Mouse (Mus musculus) urinary bladder, postnatal 36 days (tissue): ENCODE measurements around the gene Gm10428.
"Not testable (repeated sequence)": the region's sequence is repeated elsewhere in the genome, so short reads cannot be mapped to it uniquely, and the experiment has no call there.

Experiments used
- DNase-seq, 2 experiments: peaks; one replicate each; pipeline ENCODE4 v3.0.0; 2022; ENCODE audit warnings: low spot score in 2 of 2, mixed read lengths in 1 of 2

Gene Gm10428

DNA sequence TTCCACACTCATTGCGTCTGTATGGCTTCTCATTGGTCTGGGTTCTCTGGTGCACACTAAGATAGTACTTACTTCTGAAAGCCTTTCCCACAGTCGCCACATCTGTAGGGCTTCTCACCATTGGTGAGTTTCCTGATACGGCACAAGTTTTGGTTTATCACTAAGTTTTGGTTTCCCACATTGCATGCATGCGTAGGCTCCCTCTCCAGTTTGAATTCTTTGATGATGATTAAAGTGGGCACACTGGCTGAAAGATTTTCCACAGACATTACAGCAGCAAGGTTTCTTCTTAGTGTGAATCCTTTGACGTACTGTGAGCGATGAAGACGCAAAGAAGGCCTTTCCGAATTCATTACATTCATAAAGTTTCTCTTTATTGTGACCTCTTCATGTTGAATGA, at the start of gene Gm10428:
TSS of gene Gm10428 (plus strand) at position 321 of the 400 bp plus-strand sequence.
- DNase-seq, result no peak

DNA sequence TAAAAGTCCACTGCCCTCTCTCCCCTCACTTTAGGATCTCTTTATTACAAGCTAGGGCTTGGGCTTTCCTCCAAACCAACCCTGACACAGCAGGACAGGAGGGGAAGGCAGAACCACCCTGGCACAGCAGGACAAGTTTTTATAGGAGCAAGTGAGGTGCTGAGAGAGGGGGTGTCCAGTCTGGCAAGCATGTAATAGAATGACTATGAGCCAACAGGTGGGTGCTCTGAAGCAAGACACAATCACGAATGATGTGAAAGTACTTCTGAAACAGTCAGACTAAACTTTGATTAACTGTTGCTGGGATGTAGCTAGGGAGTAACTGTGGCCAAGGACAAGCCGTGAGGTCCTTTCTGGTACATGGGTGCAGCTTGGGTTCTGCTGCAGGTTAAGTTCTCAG, 46.8 kb upstream of the Gm10428 start:
- no peak for DNase-seq

DNA sequence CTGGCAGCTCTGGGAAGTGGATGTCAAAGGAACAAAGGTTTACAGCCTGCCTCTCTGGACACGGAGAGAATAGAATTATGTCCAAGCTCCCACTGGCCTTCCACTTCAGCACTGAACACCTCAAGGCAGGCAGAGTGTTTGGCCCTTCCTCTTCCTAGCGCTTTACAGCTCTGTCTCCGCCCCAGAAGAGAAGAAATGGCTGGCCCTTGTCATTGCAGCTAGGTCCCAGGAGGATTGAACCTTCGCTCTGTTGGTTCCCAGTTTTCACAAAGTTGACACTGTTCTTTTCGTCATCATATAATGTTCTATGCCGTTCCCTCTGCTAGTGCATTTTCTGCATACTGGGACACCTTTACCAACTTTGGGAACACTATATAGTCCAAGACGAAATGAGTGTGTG, 44.6 kb upstream of the Gm10428 start:
- DNase-seq, result no peak

DNA sequence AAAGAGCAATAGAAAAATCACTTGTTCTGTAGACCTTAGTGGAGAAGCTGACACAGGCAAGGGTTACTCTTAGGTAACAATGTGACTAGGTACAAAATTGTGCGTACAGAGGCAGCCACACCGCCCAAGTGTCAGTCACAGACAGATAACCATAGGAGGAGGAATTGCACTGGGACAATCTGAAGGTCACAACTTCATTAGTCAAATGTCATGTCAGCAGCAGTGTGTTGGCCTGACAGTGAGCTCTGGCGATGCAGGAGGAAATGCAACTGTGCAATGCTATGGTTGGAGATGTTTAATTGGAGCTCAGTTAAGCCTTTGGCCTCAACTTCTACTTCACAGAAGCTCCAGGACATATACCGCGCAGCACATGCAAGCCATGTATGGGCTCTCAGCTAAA, 42.2 kb upstream of the Gm10428 start:
- no peak for DNase-seq

DNA sequence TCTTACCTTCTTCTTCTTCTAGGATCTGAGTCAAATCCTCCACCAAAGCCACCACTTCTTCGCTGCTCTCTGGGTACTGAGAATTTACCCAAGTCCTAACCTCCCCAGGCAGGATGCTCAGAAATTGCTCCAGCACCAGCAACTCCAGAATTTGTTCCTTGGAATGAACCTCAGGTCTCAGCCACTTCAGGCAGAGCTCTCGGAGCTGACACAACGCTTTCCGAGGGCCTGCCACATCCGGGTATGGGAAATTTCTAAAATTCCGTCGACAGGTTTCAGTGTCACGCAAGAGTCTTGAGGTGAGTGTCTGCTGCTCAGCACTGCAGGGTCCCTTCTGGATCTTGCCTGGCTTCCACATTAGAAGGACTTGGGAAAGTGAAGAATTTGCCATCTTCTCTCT, 24.6 kb upstream of the Gm10428 start:
- DNase-seq, result no peak

DNA sequence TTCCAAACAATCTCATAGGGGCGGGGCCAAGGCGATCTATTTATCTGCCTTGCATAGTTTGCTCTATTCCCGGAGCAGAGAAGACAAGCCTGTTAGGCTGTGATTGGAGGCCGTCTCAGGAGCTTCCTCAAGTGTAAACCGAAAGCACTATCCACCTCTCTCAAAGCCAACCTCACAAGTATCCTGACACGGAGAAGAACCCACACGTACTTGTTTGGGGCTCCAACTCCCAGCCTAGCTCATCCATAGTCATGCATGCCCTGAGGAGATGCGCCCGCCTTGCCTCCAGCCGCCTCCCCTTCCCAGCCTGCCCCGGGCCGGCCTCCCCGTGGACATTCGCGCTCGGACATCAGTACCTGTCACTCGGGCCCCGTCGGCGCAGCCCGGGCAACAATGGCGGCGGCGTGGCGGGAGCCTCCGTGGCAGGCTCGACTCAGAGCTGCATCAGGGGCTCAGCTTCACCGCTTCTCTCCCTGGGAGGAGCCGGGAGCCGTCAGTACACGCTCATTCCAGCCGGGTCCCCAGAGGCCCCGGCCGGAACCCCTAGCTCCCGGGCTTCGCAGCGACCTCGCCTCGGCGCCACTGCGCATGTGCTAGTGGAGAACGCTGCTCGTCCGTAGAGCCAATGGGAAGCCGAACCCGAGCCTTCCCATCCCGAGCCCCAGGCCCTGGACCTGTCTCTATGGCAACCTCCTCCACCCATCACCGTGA, 21.4 kb upstream of the Gm10428 start, which contains the start of gene Zfp287:
TSS of gene Zfp287 (minus strand) at position 595 of the 711 bp plus-strand sequence.
- DNase-seq, result peak; percentile 70 to 80

DNA sequence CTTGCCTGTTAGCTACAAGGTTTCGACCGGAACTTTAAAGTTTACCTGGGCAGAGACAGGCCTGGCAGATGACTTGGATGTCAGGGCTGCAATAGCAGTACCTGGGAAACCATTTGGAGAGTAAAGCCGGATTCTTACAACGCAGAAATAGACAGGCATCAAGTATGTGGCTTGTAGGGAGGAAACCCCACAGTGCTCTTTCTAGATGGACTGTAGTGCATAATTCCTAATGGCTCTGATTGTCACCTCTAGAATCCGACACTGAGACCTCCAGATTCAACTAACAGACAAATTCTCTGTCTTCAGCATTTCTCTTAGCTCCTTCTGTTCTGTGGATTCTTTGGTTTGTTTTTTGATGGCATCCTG, 20.9 kb upstream of the Gm10428 start:
- no peak for DNase-seq

DNA sequence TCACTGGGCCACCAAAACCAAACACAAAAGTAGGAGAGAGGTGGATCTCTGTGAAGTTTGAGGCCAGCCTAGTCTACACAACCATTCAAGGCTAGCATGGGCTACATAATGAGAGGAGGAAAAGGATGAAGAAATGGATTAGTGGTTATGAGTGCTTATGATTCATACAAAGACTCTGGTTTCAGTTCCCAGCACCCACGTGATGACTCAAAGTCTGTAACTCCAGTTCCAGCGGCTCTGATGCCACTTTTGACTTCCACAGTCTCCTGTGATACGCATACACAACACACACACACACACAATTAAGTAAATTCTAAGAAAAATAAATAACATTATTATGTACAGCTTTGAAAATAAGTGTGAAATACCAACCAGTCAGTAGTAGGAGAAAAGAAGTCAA, 20.2 kb upstream of the Gm10428 start:
- DNase-seq, result no peak

DNA sequence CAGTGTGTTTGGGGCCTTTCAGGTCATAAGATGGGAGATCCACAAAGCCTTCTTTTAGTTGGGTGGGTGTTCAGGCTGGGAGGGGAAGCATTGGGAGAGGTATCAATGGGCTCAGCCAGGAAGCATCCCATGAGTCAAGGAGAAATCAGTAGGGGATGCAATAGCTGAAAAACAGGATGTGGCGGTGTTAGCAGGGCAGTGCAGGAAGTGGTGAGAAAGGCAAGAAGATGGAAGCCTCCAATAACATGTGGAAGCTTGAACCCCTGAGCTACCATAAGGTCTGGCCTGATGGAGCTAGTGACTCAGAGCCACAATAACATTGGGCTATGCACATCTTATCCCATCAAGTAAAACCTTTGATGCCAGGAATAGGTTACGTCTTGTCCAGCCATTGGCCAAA, 11.7 kb upstream of the Gm10428 start:
- no peak for DNase-seq

DNA sequence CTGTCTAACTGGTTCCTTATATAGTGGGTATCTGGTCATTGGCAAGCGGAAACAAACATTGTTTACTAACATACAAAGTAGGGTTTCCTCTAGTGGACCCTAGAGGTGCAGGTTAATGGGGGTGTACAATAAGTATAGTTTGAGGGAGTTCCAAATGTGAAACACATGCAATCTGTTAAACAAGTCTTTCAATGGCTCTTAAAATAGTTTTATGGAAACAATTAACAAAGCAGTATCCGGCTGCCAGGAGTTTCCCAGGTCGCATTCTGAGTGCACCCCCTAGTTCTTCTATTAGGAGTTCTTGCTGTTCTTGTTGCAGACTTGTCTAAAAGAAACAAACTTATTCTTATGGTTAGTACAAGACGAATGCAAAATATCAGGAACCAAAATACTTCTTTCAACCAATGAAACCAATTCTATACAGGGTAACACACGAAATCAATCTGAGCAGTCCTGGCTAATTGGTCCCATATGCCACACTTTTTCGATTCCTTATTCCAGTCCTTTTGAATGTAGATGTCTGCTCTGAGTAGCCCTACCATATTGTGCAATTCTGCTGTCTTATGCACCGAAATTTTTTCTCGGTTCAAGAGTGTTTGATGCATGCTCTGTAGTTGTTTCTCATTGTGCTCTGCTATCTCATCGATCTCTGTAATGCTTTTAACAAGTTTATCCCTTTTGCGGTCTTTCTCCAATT, 10.5 kb upstream of the Gm10428 start:
- DNase-seq, result no peak

DNA sequence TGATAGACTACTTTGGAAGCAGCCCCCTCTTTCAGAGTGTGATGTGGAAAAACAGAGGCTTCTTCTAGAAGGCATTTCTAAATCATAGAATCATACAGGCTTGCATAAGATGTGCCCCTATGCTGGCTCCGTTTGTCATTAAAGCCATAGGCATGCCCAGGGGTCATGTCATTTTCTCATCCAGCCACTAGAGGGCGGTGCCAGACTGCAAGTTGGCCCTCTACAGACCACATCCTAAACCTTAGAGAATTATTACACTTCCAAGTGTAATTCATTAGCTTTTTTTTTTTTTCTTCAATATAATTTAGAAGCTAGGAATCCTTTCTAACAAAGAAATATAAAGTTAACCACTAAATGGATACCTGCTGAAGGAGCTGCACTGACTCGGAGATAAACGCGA, 8.8 kb upstream of the Gm10428 start:
- DNase-seq, result peak; percentile 36 to 62

DNA sequence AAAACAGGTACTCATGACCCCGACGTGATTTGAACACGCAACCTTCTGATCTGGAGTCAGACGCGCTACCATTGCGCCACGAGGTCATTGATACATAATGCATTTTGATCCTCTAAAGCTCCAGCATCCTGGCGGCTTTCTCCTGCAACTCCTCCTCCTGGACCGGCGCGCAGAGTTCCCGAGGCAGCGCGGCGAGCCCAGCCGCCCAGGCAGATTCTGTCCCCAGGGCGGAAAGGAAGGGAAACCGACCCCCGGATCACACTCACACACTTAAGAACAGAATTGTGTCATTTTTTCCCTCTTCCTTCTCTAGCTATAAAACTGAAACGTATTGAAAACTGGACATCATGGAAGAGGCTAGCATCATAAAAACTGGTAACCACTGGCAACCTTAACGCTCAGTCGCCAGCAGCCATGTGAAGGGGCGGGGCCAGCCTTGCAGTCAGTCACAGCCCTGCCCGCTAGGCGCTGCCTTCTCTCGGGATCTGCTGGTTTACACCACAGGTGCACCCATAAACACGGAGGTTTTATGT, 6.8 kb upstream of the Gm10428 start:
- peak; percentile 29 to 66 for DNase-seq

DNA sequence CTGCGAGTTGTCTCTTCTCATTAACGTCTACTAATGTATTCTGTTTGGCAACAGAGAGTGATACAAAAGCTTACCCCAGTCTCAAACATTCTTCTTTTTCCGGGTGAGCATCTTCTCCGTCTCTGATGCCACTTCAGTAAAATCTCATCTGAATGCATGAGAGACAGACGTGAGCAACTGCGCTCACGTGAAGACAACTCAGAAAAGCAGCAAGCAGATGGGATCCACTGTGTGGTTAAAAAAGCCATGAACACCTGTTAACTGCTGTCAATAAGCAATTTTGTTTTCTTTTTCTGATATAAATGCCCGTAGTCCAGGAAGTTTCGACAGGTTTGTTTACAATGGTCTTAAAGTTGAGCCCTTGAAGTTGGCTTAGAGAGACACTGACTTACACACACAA, 5.7 kb upstream of the Gm10428 start:
- no peak for DNase-seq

DNA sequence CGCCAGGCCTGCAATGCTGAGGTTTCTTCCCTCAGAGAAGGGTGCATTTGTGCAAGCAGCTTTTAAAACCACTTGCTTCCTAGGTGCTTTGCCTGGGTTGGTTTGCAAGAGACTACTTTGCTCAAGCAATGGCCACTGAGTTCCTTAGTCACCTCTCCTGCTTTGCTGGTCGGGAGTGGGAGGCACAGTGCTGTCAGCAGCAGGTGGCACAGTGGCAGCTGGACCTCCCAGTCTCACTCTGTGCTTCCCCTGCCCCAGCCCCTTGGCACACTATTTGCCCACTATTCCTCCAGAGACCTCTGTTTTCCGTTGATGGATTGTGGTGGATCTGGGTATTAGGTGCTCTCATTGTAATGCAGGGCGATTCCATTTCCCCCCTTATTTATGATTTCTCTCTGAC, 4.8 kb upstream of the Gm10428 start:
- no peak for DNase-seq

DNA sequence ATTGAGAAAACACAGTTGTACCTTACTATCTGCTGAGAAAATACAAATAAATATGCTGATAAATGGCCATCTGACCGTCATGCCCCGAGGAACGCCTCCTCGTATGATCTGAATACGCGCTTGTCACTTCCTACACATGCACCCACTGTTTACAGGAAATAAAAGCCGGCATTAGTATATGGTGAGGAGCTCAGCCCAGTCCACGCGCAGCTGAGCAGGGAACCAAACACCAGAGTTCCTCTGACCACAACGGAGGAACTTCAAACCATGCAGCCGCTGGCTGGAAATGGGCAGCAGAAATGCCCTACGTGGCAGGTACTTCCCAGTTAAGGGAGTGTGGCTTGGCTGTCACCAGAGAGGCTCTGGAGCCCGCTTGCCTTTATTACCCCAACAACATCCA, 3.5 kb upstream of the Gm10428 start:
- not testable (repeated sequence) for DNase-seq

DNA sequence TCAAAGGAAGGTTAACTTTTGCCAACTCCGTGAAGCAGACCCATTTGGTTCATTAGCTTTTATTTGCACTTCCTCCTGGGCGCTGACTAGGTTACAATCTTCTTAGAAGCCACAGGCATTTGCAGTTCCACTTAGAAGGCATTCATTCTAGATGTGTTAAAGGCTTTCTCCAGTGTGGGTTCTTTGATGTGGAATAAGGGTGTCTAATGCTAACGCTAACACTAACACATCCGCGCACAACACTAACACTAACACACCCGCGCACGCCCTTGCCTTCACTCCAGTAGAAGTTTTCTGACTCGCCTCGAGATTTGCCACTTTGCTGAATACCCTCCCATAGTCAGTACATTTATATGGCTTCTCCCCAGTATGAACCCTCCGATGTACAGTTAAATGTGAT, 709 bp upstream of the Gm10428 start:
- no peak for DNase-seq

DNA sequence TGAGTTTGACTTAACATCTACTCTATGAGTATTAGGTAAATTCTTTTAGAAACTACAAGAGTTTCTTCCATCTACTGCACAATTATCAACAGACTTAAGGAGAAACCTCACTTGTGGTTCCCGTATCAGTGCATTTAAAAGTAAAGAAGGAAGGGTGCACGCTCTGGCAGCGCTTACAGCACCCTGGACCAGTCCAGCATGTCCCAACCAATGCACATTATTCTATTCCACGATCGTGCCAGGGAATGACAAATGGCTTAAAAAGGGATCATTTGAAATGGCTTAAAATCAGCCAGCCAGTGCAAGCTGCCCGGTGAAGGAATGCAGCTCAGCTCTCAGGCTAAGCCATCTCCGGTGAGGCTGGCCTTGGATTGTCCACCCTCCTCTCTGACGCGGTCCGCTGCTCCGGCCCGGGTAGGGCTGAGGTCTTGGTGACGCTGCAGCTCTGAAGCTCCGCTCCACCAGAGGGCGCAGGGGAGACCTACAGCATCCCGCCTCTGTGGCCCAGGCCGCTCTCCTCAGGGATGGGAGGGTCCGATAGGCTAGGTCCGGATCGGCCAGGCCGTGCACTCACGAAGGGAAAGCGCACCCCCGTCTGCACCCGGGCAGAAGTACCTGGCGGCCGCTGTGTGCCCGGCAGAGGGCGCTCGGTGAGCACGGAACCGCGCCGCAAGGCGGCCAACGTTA, 3.7 kb downstream of the Gm10428 start:
- DNase-seq, result peak; percentile 93 to 97

DNA sequence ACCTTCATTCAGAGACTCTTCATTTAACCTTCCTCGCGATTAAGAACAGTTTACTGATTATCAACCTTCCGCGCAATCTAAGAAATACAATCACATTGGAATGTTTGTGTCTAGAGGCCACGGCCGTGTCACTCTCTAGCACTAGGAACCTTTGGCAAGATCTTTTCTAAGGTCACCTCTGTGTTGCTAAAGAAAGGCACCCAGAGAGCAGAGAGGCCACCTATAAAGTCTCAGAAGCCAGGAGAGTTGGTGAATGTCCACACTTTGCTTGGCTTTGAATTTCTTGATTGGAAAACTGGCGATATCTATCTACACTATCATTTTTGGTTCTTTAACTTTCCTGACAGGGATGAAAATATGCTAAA, 4.2 kb downstream of the Gm10428 start:
- no peak for DNase-seq

DNA sequence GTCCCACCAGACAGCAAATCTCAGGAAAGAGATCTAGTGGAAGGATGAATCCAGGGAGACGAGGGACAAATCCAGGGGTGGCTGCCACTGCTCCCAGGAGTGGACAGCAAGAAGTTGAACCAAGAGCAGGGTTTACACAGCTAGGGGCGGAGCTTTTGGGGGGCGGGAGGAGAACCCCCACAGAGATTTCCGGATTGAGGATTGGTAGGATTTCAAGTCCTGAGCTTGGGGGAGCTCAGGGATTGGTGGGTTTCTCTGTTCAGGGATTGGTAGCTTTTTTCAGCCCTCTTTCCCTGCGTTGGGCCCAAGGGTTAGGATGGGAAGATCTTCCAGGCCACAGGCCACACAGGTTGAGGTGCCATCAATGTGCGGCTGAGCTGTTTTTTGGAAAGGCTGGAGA, 5.0 kb downstream of the Gm10428 start:
- DNase-seq, result no peak

DNA sequence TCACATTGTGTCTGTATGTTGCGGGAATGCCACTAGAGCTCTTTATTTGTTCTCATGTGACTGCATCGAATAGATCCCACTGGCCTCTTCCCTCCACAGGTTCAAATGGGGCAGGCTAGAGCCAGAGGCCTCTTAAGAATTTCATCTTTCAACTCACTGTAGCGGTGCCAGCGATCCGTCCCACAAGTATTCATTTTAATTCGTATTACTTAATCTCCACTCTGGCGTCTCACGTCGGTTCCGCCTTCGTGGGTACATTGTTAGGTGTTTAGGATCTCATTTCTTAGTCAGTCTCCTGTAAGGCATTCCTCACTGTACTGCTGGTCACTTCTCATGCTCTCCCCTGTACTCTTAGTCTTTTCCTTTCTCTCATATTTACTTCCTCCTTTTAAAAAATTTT, 5.6 kb downstream of the Gm10428 start:
- DNase-seq, result no peak

DNA sequence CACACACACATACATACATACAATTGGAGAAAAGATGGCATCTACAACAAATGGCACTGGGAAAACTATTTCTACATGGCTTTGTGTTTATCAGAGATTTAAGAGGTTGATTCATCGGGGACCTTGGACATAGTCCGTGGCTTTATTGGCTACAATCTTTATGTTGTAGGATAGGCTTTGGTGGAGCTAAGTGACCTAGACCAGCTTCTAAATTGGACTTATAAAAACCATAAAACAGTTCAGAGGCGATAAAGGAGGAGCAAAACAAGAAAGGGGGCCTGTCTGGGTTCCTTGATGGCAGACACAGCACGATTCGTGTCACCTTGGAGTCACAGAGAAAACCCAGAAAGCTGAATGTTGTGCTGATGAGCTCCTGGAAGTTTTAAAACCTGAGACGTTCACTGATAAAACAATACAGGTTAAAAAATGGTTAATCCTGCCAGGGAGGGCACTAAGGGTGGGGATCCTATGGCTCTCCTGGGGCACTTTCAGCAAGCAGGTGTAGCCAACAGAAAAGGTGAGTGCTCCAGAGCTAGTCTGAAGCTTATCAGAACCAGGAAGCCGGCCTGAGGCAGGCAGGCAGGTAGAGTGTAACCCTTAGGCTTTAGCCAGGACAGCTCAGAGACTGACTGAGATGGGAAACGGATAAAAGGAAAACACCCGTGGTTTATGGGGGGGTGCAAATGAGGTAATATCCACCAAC, 8.0 kb downstream of the Gm10428 start:
- no peak for DNase-seq

DNA sequence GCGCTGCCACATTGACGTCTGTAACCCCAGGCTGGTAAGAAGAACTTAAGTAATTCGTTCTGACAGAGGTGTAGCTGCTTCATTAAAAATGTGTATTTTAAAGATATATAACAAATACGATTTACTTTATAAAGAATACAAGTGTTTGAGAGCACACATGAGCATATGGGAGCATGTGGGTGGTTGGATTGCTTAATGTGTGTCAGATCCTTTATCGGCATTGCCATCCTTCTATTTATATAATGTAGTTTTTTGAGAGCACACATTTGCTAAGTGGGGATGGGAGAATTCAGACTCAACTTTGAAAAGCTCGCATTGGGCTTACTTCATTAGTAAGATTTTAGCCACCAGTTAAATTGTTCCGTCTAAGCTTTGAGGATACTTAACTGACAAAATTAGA, 23.6 kb downstream of the Gm10428 start:
- no peak for DNase-seq
